9 mouse cellular contexts compared by ENCODE assay signal in the genomic region with DNA sequence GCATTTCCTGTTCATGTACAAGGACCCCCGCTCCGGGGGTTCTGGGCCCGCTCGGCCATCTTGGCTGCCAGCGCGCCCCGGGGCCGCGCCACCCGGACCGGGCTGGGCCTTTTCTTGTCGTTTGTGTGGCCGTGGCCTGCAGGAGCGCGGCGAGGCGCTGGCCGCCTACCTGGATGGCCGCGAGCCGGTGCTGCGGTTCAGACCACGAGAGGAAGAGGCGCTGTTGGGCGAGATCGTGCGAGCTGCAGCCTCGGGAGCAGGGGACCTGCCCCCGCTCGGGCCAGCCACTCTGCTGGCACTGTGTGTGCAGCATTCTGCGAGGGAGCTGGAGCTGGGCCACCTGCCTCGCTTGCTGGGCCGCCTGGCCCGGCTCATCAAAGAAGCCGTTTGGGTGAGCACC. TPM values are rescaled to one million over a fixed set of nuclear protein-coding genes. Genes with fewer than 3 reads are reported as not detected.
A peak's percentile ranks its signal among the peaks of the same experiment; 100 is the strongest.
DNase-seq lines count a peak whose midpoint lies in the region; ATAC-seq and TF ChIP-seq lines count a peak whose summit lies in the region.
"Had no signal": no experiment of that assay in that cellular context is flagged by ENCODE, and none has a peak within 500 bp of the region (broad histone marks: within the 10 kb centered on the region; RNA-seq: fewer than 3 reads in every experiment).

No protein-coding gene starts in this region.

- H3K4me2 ChIP-seq in forebrain, embryonic 12.5 days = peak overlapping the region; percentile 47
- H3K4me2 ChIP-seq in intestine, embryonic 16.5 days (ENCODE audit: low read depth, low read length) = peak overlapping the region; percentile 45
- peak overlapping the region; percentile 41 for H3K4me2 ChIP-seq in midbrain, embryonic 14.5 days (ENCODE audit: low read length)

- 0 out of 2 replicates have a peak, but pooled peaks have one; percentile 31 for ATAC-seq in frontal cortex, adult (ENCODE audit: low TSS enrichment)
- no peak for ATAC-seq in forebrain, embryonic 12.5 days (ENCODE audit: low FRiP score)
- ATAC-seq in intestine, embryonic 16.5 days = no peak
- ATAC-seq in midbrain, embryonic 14.5 days (ENCODE audit: low FRiP score, low TSS enrichment) = no peak
- ATAC-seq in erythroid progenitor cell, adult 5-6 weeks (replicated peaks; ENCODE audit: low FRiP score, poor library complexity, severe bottlenecking) = no peak

- no peaks in the 10 kb centered on the region for H3K9me3 ChIP-seq in forebrain, embryonic 12.5 days
- no peaks in the 10 kb centered on the region for H3K9me3 ChIP-seq in intestine, embryonic 16.5 days (ENCODE audit: control insufficient read depth, low read length)
- H3K9me3 ChIP-seq in midbrain, embryonic 14.5 days (ENCODE audit: control insufficient read depth, low read length) = no peaks in the 10 kb centered on the region

- H3K27ac ChIP-seq in forebrain, embryonic 12.5 days = no peak overlapping the region
- no peak overlapping the region for H3K27ac ChIP-seq in intestine, embryonic 16.5 days (ENCODE audit: low read length)
- no peak overlapping the region for H3K27ac ChIP-seq in midbrain, embryonic 14.5 days (replicated peaks; ENCODE audit: low read depth, low read length)
- H3K27ac ChIP-seq in thymus, adult 2 months (ENCODE audit: control insufficient read depth, insufficient read depth, low read length) = no peak overlapping the region

- H3K36me3 ChIP-seq in forebrain, embryonic 12.5 days (replicated peaks) = peaks cover 10% of the 10 kb centered on the region; the same call in 1 of the 2 replicates
- H3K36me3 ChIP-seq in intestine, embryonic 16.5 days (ENCODE audit: control insufficient read depth, insufficient read depth, low read length) = no peaks in the 10 kb centered on the region; the same call in 1 of the 2 replicates
- H3K36me3 ChIP-seq in midbrain, embryonic 14.5 days (ENCODE audit: control insufficient read depth, insufficient read depth, low read length) = peaks cover 7% of the 10 kb centered on the region; the same call in 1 of the 2 replicates
- H3K36me3 ChIP-seq in thymus, adult 2 months (ENCODE audit: control insufficient read depth, insufficient read depth, low read length) = no peaks in the 10 kb centered on the region

- peak overlapping the region; percentile 48; the same call in 1 of the 2 replicates for H3K9ac ChIP-seq in forebrain, embryonic 12.5 days
- peak overlapping the region; percentile 62 for H3K9ac ChIP-seq in intestine, embryonic 16.5 days (ENCODE audit: low read depth, low read length)
- H3K9ac ChIP-seq in midbrain, embryonic 14.5 days (replicated peaks; ENCODE audit: low read length) = peak overlapping the region; percentile 40; the same call in 1 of the 2 replicates

- 21% methylated on average over 35 of the region's 35 CpGs for WGBS in forebrain, embryonic 12.5 days
- 30% methylated on average over 35 of the region's 35 CpGs for WGBS in intestine, embryonic 16.5 days
- 13% methylated on average over 29 of the region's 35 CpGs for WGBS in midbrain, embryonic 14.5 days
- WGBS in thymus, adult 2 months = 78% methylated on average over 35 of the region's 35 CpGs

- no peak for TF ChIP-seq POLR2A in thymus, adult 2 months (IDR thresholded peaks at IDR 0.05; ENCODE audit: control insufficient read depth, extremely low read depth, insufficient read depth, low read length, poor library complexity)

- DNase-seq in frontal cortex, postnatal 10 days (ENCODE audit: low spot score in 2 of 2) = no peak
- peak; percentile 65 for DNase-seq in ZHBTc4 (ENCODE audit: low read depth, low spot score)
- peak; percentile 47 for DNase-seq in midbrain, embryonic 14.5 days
- no peak for DNase-seq in thymus, adult 2 months

- no peak for TF ChIP-seq CTCF in thymus, adult 2 months (IDR thresholded peaks at IDR 0.05; ENCODE audit: borderline replicate concordance, control insufficient read depth, extremely low read depth, insufficient read depth, low read length, poor library complexity)

- peaks cover 15% of the 10 kb centered on the region for H3K4me1 ChIP-seq in forebrain, embryonic 12.5 days
- H3K4me1 ChIP-seq in intestine, embryonic 16.5 days (ENCODE audit: control insufficient read depth, insufficient read depth, low read length) = peaks cover 15% of the 10 kb centered on the region; the same call in 1 of the 2 replicates
- H3K4me1 ChIP-seq in midbrain, embryonic 14.5 days (ENCODE audit: control insufficient read depth, insufficient read depth, low read length) = peaks cover 5% of the 10 kb centered on the region; the same call in 1 of the 2 replicates
- H3K4me1 ChIP-seq in thymus, adult 2 months (replicated peaks; ENCODE audit: control insufficient read depth, insufficient read depth, low read length) = peaks cover 4% of the 10 kb centered on the region

- H3K27me3 ChIP-seq in forebrain, embryonic 12.5 days = peaks cover 60% of the 10 kb centered on the region
- H3K27me3 ChIP-seq in intestine, embryonic 16.5 days (replicated peaks; ENCODE audit: control insufficient read depth, insufficient read depth, low read length) = peaks cover 15% of the 10 kb centered on the region
- peaks cover 8% of the 10 kb centered on the region; the same call in 1 of the 2 replicates for H3K27me3 ChIP-seq in midbrain, embryonic 14.5 days (ENCODE audit: control insufficient read depth, insufficient read depth, low read length)
- no peaks in the 10 kb centered on the region for H3K27me3 ChIP-seq in thymus, adult 2 months (ENCODE audit: control insufficient read depth, insufficient read depth, low read length)

- peak overlapping the region; percentile 27 for H3K4me3 ChIP-seq in forebrain, embryonic 12.5 days (replicated peaks)
- peak overlapping the region; percentile 11 for H3K4me3 ChIP-seq in intestine, embryonic 16.5 days (ENCODE audit: low read length)
- no peak overlapping the region for H3K4me3 ChIP-seq in midbrain, embryonic 14.5 days (replicated peaks; ENCODE audit: low read depth, low read length)
- H3K4me3 ChIP-seq in thymus, adult 2 months (ENCODE audit: control insufficient read depth, insufficient read depth, low read length) = no peak overlapping the region

RNA-seq across cellular contexts. Expression of a gene that starts 5.2 kb away (rescaled TPM):
- 8.3 and 8.9 TPM in 2 replicates for polyA plus RNA-seq in forebrain, embryonic 12.5 days (2016; fragmentation: Nextera tagmentation; extraction: Ambion mirVana)
- 3.4 and 4.4 TPM in 2 replicates for polyA plus RNA-seq in intestine, embryonic 16.5 days (2015; fragmentation: Nextera tagmentation; extraction: Ambion mirVana)
- polyA plus RNA-seq in midbrain, embryonic 14.5 days (2014; fragmentation: Nextera tagmentation; extraction: Ambion mirVana) = 12.3 and 14.9 TPM in 2 replicates
- total RNA-seq in erythroid progenitor cell, adult 5-6 weeks (2015; ENCODE audit: low replicate concordance) = not detected in 2 replicates
- total RNA-seq in erythroid progenitor cell, adult 5-6 weeks (2017; ENCODE audit: low replicate concordance) = not detected in 2 replicates
- 6.3 and 8.6 TPM in 2 replicates for polyA plus RNA-seq in thymus, adult 2 months (2012; rRNA removed)
- total RNA-seq: common myeloid progenitor, adult 5-6 weeks had no signal

RNA-seq across cellular contexts. Expression of a gene that starts 7.3 kb away (rescaled TPM):
- polyA plus RNA-seq in forebrain, embryonic 12.5 days (2016; fragmentation: Nextera tagmentation; extraction: Ambion mirVana) = 2.6 and 3.1 TPM in 2 replicates
- 5.0 and 6.3 TPM in 2 replicates for polyA plus RNA-seq in intestine, embryonic 16.5 days (2015; fragmentation: Nextera tagmentation; extraction: Ambion mirVana)
- polyA plus RNA-seq in midbrain, embryonic 14.5 days (2014; fragmentation: Nextera tagmentation; extraction: Ambion mirVana) = 3.0 and 4.3 TPM in 2 replicates
- total RNA-seq in erythroid progenitor cell, adult 5-6 weeks (2015; ENCODE audit: low replicate concordance) = not detected in 2 replicates
- total RNA-seq in erythroid progenitor cell, adult 5-6 weeks (2017; ENCODE audit: low replicate concordance) = not detected in 2 replicates
- 3.9 and 4.4 TPM in 2 replicates for polyA plus RNA-seq in thymus, adult 2 months (2012; rRNA removed)

RNA-seq across cellular contexts. Expression of a gene that starts 10.9 kb away (rescaled TPM):
- 0.13 TPM in 1 of 2 replicates, not detected in the other for polyA plus RNA-seq in forebrain, embryonic 12.5 days (2016; fragmentation: Nextera tagmentation; extraction: Ambion mirVana)
- polyA plus RNA-seq in intestine, embryonic 16.5 days (2015; fragmentation: Nextera tagmentation; extraction: Ambion mirVana) = 0.07 and 0.15 TPM in 2 replicates
- not detected in 2 replicates for polyA plus RNA-seq in midbrain, embryonic 14.5 days (2014; fragmentation: Nextera tagmentation; extraction: Ambion mirVana)
- total RNA-seq in erythroid progenitor cell, adult 5-6 weeks (2015; ENCODE audit: low replicate concordance) = not detected in 2 replicates
- total RNA-seq in erythroid progenitor cell, adult 5-6 weeks (2017; ENCODE audit: low replicate concordance) = not detected in 2 replicates
- 0.45 and 0.75 TPM in 2 replicates for polyA plus RNA-seq in thymus, adult 2 months (2012; rRNA removed)

RNA-seq across cellular contexts. Expression of a gene that starts 15.4 kb away (rescaled TPM):
- 0.10 and 0.24 TPM in 2 replicates for polyA plus RNA-seq in forebrain, embryonic 12.5 days (2016; fragmentation: Nextera tagmentation; extraction: Ambion mirVana)
- 0.48 and 0.61 TPM in 2 replicates for polyA plus RNA-seq in intestine, embryonic 16.5 days (2015; fragmentation: Nextera tagmentation; extraction: Ambion mirVana)
- polyA plus RNA-seq in midbrain, embryonic 14.5 days (2014; fragmentation: Nextera tagmentation; extraction: Ambion mirVana) = not detected in 2 replicates
- not detected in 2 replicates for total RNA-seq in erythroid progenitor cell, adult 5-6 weeks (2015; ENCODE audit: low replicate concordance)
- not detected in 2 replicates for total RNA-seq in erythroid progenitor cell, adult 5-6 weeks (2017; ENCODE audit: low replicate concordance)
- 4.7 and 5.9 TPM in 2 replicates for polyA plus RNA-seq in thymus, adult 2 months (2012; rRNA removed)
- total RNA-seq: common myeloid progenitor, adult 5-6 weeks had no signal

RNA-seq across cellular contexts. Expression of a gene that starts 17.2 kb away (rescaled TPM):
- polyA plus RNA-seq in forebrain, embryonic 12.5 days (2016; fragmentation: Nextera tagmentation; extraction: Ambion mirVana) = not detected in 2 replicates
- polyA plus RNA-seq in intestine, embryonic 16.5 days (2015; fragmentation: Nextera tagmentation; extraction: Ambion mirVana) = 0.23 TPM in 1 of 2 replicates, not detected in the other
- not detected in 2 replicates for polyA plus RNA-seq in midbrain, embryonic 14.5 days (2014; fragmentation: Nextera tagmentation; extraction: Ambion mirVana)
- not detected in 2 replicates for total RNA-seq in erythroid progenitor cell, adult 5-6 weeks (2015; ENCODE audit: low replicate concordance)
- not detected in 2 replicates for total RNA-seq in erythroid progenitor cell, adult 5-6 weeks (2017; ENCODE audit: low replicate concordance)
- polyA plus RNA-seq in thymus, adult 2 months (2012; rRNA removed) = 18.9 and 19.2 TPM in 2 replicates
- total RNA-seq: common myeloid progenitor, adult 5-6 weeks had no signal

Comparison
In these comparisons a context has a peak if more than half of its experiments do, and no peak if none do; other contexts are left out.
1. DNase-seq: peak in ZHBTc4 (single experiment) and midbrain, embryonic 14.5 days (single experiment); none in frontal cortex, postnatal 10 days (0 of 2) and thymus, adult 2 months (single experiment).
2. H3K4me3 ChIP-seq: peak in forebrain, embryonic 12.5 days (single experiment) and intestine, embryonic 16.5 days (single experiment); none in midbrain, embryonic 14.5 days (single experiment) and thymus, adult 2 months (single experiment).
3. Peak in every context shown above with its lines, with median percentiles within 50 percentile points of each other: H3K4me2 ChIP-seq and H3K9ac ChIP-seq.